Mouse (Mus musculus): Measurements from ENCODE around the gene Sik2. TPM values are rescaled to one million over a fixed set of nuclear protein-coding genes. Genes with fewer than 3 reads are reported as not detected.

The Sik2 gene
- polyA plus RNA-seq, 1 experiment from 2014 or later = 18.2 TPM

DNA sequence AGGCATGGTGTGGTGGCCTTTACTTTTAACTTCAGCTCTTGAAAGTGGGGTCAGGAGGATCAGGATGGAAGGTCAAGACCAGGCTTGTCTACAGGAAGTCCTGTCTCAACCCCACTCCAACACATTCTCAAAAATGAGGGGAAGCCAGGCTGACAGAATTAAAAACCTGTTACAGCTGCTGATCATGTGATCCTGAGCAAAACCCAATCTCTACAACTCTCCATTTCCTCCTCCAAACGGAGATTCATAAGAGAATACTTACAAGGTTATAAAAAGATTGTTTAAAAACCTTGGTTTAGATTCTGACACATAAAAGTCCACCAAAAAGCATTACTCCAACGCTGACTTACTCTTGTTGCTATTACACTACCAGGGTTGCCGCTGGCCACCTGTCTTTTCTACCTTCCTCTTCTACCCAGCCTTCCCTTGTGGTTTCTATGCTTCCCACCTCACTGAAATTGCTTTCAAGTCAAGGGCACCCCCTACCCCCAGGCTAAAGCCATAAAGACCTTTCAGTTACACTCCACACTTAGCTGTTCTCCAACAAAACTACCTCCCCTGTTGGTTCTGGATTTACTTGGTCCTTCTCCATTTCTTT is 67.0 kb downstream of the Sik2 start:
- Histone ChIP-seq H3K4me2 (no peak overlapping the region), H3K36me3 (no peaks in the 10 kb centered on the region), H3K9me3 (replicated peaks) (no peaks in the 10 kb centered on the region), H3K9ac (no peak overlapping the region), H3K27ac (no peak overlapping the region), H3K4me1 (no peaks in the 10 kb centered on the region), H3K4me3 (replicated peaks) (no peak overlapping the region), H3K27me3 (no peaks in the 10 kb centered on the region)
- no peak for ATAC-seq (replicated peaks; ENCODE audit: low FRiP score)
- 76% methylated on average over 3 of the region's 3 CpGs for WGBS

DNA sequence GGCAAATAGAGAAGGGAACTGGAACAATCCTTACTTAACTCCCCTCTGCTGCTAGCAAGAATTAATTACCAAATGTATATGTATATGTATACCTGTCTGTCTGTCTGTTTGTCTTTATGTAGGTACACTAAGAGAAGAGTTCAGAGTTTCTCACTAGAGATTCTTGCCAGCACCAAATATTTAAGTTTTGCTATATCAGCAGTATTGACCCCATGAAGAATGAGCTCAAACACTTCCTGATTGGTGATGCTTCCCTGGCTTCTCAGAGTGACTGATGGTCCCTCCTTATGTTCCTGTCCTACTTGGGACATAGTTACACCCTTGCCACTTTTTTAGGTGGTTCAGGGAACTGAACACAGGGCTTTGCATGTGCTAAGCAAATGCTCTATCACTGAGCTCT is 78.9 kb downstream of the Sik2 start:
- Histone ChIP-seq H3K4me1 (no peaks in the 10 kb centered on the region), H3K4me3 (replicated peaks) (no peak overlapping the region), H3K36me3 (peaks cover 27% of the 10 kb centered on the region), H3K27me3 (no peaks in the 10 kb centered on the region), H3K9me3 (replicated peaks) (no peaks in the 10 kb centered on the region), H3K27ac (no peak overlapping the region), H3K4me2 (no peak overlapping the region), H3K9ac (no peak overlapping the region)
- no peak for ATAC-seq (replicated peaks; ENCODE audit: low FRiP score)

DNA sequence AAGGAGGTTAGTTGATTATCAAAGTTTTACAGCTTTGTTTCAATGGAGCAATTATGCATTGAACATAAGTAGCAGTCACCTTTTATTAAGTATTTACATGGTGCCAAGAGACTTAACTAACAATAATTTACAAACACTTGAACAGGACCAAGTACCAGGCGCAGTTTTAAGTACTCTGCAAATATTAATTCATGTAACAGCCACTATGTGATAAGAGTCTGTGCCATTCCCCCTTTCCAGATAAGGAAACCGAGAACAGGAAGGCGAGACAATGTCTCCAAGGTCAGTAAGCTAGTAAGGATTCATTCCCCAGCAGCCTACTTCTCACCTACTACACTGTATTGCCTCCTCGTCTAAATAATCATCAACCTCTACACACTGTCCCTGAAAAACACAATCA is 83.1 kb downstream of the Sik2 start:
- Histone ChIP-seq H3K4me1 (no peaks in the 10 kb centered on the region), H3K9ac (no peak overlapping the region), H3K27me3 (no peaks in the 10 kb centered on the region), H3K36me3 (peaks cover 6% of the 10 kb centered on the region; the same call in 1 of the 2 replicates), H3K9me3 (replicated peaks) (no peaks in the 10 kb centered on the region), H3K27ac (no peak overlapping the region), H3K4me2 (no peak overlapping the region), H3K4me3 (replicated peaks) (no peak overlapping the region)
- 88% methylated on average over 4 of the region's 4 CpGs for WGBS
- no peak for ATAC-seq (replicated peaks; ENCODE audit: low FRiP score)

DNA sequence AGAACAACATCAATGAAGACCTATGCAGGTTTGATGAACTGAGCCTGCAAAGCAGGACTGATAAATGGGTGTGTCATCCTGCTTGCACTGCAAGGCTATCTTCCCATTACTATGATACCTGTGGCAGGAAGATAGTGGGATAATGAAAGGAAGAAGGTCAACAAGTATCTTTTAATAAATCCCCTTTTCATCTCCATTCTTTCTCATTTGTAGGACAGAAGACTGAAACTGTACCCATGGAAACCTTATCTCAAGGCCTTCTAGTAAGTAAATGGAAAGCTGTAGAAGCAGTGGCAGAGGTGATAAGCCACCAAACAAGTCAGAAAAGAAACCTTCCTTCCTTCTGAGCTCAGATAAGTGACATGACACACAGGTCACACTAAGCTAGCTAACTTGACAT is 84.4 kb downstream of the Sik2 start:
- no peak overlapping the region for H3K4me2 ChIP-seq
- H3K9ac ChIP-seq = no peak overlapping the region
- H3K9me3 ChIP-seq (replicated peaks) = no peaks in the 10 kb centered on the region
- H3K36me3 ChIP-seq = 0 out of 2 replicates have a peak, but pooled peaks cover under 1% of the 10 kb centered on the region
- no peaks in the 10 kb centered on the region for H3K27me3 ChIP-seq
- no peak for ATAC-seq (replicated peaks; ENCODE audit: low FRiP score)
- no peak overlapping the region for H3K4me3 ChIP-seq (replicated peaks)
- no peak overlapping the region for H3K27ac ChIP-seq
- no peaks in the 10 kb centered on the region for H3K4me1 ChIP-seq

DNA sequence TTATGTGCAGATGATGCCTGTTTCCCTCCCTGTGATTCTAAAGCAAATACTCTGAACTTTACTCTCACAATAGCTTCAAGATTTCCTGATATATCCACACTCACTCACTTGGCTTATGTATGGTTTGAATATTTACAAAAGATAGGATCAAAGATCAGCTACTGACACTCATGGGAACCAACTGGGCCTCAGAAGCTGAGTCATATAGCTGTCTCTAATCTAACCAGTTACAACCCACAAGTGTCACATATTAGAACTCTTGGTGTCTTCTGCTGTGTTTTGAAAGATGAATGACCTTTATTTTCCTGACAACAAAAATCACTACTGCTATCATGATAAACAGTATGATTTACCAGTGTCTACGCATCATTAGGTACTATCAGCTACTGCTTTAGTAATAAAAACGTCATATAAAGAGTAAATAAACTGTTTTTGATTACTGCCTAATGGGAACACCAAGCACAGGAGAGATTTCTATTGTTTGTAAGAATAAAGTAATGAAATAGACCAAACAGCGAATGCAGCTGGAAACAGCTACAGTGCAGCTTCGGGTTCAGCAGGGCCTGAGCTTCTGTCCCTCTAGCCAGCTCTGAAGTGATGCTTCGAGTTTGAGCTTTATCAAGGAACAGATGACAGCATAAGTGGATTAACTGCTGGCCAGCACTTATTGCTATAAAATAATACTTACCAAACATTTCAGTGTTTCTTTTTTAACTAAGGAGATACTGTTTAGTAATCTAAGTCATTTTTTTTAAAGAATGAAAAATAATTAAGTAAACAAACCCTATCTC is 86.3 kb downstream of the Sik2 start:
- no peaks in the 10 kb centered on the region for H3K27me3 ChIP-seq
- no peak for ATAC-seq (replicated peaks; ENCODE audit: low FRiP score)
- H3K9ac ChIP-seq = no peak overlapping the region
- no peaks in the 10 kb centered on the region for H3K4me1 ChIP-seq
- no peak overlapping the region for H3K4me3 ChIP-seq (replicated peaks)
- no peak overlapping the region for H3K4me2 ChIP-seq
- no peaks in the 10 kb centered on the region for H3K9me3 ChIP-seq (replicated peaks)
- H3K27ac ChIP-seq = no peak overlapping the region
- 81% methylated on average over 5 of the region's 5 CpGs for whole genome bisulfite sequencing
- no peaks in the 10 kb centered on the region for H3K36me3 ChIP-seq

DNA sequence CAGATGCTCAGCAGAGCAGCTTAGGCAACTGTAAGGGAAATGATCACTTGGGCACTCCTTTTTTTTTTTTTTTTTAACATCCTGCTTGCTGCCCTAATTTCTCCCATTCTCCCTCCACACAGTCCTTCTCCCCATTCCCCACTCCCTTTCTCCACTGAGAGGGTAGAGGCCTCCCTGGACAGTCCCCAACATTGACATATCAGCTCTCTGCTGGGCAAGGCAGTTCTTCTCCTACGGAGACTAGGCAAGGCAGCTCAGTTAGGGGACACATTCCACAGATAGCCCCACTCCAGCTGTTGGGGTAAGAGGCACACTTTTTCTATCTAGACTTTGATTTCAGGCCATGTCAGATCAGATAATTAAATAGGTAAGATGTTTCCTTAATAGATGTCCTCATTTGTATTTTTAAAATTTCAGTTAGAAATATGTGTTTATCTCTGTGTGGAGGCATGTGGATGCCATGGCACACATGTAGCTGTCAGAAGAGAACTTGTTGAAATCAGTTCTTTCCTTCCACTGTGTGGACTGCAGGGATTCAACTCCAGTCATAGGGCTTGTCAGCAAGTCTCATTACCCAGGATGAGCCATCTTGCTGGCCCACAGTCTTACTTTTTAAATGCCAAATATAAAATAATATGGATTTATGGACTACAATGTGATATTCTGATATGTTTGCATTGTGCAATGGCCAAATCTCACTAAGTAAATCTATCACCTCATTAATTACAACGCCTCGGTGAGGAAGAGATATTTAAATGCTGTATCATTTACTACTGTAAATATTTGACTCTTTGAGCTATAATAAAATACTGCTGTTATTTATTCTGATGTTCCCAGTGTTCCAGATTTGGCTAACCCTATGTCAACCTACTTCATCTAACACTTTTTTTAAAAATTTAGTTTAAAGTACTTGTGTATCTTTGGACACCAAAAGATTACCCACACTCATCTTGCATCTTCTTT is 87.7 kb downstream of the Sik2 start:
- Histone ChIP-seq H3K9ac (no peak overlapping the region), H3K36me3 (no peaks in the 10 kb centered on the region), H3K27ac (no peak overlapping the region), H3K4me3 (replicated peaks) (no peak overlapping the region), H3K4me1 (no peaks in the 10 kb centered on the region), H3K27me3 (no peaks in the 10 kb centered on the region), H3K4me2 (no peak overlapping the region), H3K9me3 (replicated peaks) (no peaks in the 10 kb centered on the region)
- 72% methylated on average over 3 of the region's 3 CpGs for WGBS
- ATAC-seq (replicated peaks; ENCODE audit: low FRiP score) = no peak

DNA sequence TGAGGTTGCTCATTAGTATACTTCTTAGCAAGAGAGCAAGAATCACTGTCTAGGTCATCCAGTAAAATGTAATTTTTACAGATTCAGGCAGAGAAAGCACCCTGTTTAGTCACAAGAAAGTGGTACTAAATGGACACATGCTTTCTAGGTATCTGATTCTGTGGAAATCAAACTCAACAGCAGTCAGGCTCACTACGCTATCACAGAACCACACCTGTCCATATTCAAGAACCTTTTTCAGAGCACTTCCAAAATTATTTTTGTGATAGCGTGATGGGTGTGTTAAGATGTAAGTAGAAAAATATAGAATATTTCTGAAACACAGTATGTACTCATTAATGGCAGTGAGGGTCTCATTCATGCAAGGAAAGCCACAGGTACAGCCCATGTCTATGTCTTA is 89.3 kb downstream of the Sik2 start:
- 96% methylated on average over 2 of the region's 2 CpGs for WGBS
- Histone ChIP-seq H3K4me1 (no peaks in the 10 kb centered on the region), H3K4me2 (no peak overlapping the region), H3K36me3 (peaks cover 5% of the 10 kb centered on the region; the same call in 1 of the 2 replicates), H3K27me3 (no peaks in the 10 kb centered on the region), H3K9me3 (replicated peaks) (no peaks in the 10 kb centered on the region), H3K27ac (no peak overlapping the region), H3K4me3 (replicated peaks) (no peak overlapping the region), H3K9ac (no peak overlapping the region)
- no peak for ATAC-seq (replicated peaks; ENCODE audit: low FRiP score)

DNA sequence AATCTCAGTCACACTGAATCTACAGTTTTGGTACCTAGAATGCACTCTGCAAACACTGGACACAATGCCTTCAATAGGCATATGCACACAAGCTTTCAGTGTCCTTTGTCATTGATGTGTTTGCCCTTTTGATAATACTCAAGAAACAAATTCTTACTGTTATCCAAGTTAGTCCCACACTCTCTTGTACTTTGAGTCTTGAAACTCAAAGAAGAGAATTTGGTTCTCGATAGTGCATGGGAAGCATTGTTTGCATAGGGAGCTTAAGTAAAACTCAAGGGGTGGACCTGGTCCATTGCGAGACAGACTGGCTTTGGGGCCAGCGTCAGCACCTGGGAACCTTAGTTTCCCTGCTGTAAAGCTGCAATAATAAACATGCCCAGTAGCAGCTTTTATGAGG is 90.7 kb downstream of the Sik2 start:
- 70% methylated on average over 3 of the region's 3 CpGs for WGBS
- H3K9ac ChIP-seq = no peak overlapping the region
- H3K4me2 ChIP-seq = no peak overlapping the region
- H3K36me3 ChIP-seq = peaks cover 5% of the 10 kb centered on the region; the same call in 1 of the 2 replicates
- ATAC-seq (replicated peaks; ENCODE audit: low FRiP score) = no peak
- H3K27ac ChIP-seq = no peak overlapping the region
- no peaks in the 10 kb centered on the region for H3K4me1 ChIP-seq
- H3K27me3 ChIP-seq = no peaks in the 10 kb centered on the region
- H3K9me3 ChIP-seq (replicated peaks) = no peaks in the 10 kb centered on the region
- H3K4me3 ChIP-seq (replicated peaks) = no peak overlapping the region

DNA sequence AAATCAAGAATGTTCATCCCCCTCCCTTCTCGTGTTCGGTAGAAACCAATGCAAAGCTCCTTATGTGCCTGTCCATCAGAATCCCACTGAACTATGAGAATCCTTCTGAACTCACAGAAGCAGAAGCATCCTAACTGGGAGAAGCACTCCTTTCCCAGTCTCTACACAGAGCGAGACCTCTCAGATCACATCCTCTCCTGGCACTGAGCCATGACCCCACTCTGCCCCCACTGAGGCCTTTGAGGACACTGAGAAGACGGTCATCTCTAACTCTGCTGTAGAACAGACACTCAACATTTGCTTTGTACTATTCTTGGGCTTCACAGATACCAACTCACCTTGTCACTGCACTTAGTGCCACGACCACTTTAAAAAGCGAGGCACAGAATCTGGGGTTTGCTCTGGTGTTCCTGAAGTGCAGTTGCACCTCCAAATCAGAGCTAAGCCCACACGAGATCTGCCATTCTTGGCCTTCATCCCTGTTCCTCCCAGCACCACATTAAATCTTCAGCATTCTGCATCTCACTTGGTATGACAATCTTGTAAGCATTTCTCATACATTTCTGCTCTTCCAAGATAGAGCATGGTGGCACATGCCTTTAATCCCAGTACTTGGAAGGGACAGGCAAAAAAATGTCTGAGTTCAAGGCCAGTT is 96.9 kb downstream of the Sik2 start:
- WGBS = 78% methylated on average over 7 of the region's 7 CpGs
- Histone ChIP-seq H3K36me3 (peaks cover 22% of the 10 kb centered on the region), H3K27ac (no peak overlapping the region), H3K4me2 (no peak overlapping the region), H3K4me1 (no peaks in the 10 kb centered on the region), H3K27me3 (no peaks in the 10 kb centered on the region), H3K9me3 (replicated peaks) (no peaks in the 10 kb centered on the region), H3K9ac (no peak overlapping the region), H3K4me3 (replicated peaks) (no peak overlapping the region)
- no peak for ATAC-seq (replicated peaks; ENCODE audit: low FRiP score)

DNA sequence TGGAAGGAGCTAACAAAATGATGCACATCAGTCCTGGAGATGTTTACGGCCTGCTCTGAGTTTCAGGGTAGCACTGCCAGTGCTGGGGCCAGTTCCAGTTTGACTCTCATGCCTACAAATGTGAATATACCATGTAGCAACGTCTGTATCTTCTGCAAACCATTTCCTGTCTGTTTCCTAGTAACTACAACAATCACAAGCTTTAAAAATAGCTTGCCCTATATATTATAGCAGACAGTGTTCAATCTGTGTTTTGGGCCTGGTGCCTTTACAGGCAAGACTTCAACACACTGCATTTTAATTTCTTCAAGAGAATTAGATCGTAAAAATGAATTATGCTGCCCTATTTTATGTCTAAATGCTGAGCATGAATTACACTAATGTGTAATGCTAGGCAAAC is 103.6 kb downstream of the Sik2 start:
- 68% methylated on average over 3 of the region's 3 CpGs for WGBS
- no peak overlapping the region for H3K4me3 ChIP-seq (replicated peaks)
- H3K4me1 ChIP-seq = no peaks in the 10 kb centered on the region
- no peak overlapping the region for H3K4me2 ChIP-seq
- 0 out of 2 replicates have a peak, but pooled peaks cover 5% of the 10 kb centered on the region for H3K36me3 ChIP-seq
- H3K9ac ChIP-seq = no peak overlapping the region
- no peaks in the 10 kb centered on the region for H3K9me3 ChIP-seq (replicated peaks)
- no peak for ATAC-seq (replicated peaks; ENCODE audit: low FRiP score)
- no peaks in the 10 kb centered on the region for H3K27me3 ChIP-seq
- H3K27ac ChIP-seq = no peak overlapping the region

DNA sequence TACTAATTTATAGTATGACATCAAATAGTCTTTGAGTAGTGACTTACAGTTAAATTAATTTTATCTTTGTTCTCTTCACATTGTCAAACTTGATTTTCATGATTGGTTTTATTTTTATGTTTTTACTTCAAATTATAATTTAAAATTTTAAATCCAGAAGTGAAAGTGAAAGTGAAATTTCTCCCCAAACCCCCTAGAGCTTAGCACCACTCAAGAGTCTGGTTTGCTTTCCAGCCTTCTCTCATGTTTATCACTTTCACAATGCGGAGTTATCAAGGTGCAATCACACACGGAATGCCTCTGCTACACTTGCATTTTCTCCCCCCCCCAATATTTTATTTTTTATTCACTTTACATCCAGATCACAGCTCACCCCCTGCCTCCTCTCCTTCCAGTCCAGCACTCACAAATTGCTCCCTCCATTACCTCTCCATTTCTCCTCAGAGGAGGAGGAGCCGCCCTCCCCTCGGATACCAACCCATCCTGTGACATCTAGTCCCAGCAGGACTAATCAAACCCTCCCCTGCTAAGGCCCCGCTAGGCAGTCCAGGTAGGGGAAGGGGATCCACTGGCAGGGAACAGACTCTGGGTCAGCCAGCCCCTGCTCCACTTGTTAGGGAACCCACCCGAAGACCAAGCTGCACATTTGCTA is 104.6 kb downstream of the Sik2 start:
- no peak overlapping the region for H3K4me3 ChIP-seq (replicated peaks)
- H3K27ac ChIP-seq = no peak overlapping the region
- peaks cover 7% of the 10 kb centered on the region; the same call in 1 of the 2 replicates for H3K36me3 ChIP-seq
- H3K27me3 ChIP-seq = no peaks in the 10 kb centered on the region
- no peaks in the 10 kb centered on the region for H3K4me1 ChIP-seq
- WGBS = 76% methylated on average over 6 of the region's 6 CpGs
- no peak overlapping the region for H3K4me2 ChIP-seq
- no peak overlapping the region for H3K9ac ChIP-seq
- H3K9me3 ChIP-seq (replicated peaks) = no peaks in the 10 kb centered on the region
- no peak for ATAC-seq (replicated peaks; ENCODE audit: low FRiP score)
